Mouse (Mus musculus) small intestine, adult 2 months (tissue): ENCODE data around the gene Rarg.

Experiments used
- CTCF ChIP-seq: fragments of 200-500 bp; IDR thresholded peaks from 2 replicates; pipeline ENCODE4 v1.5.1; 2012; ENCODE audit warnings: low read depth, mild to moderate bottlenecking, control low read depth, inconsistent platforms, low read length, moderate library complexity, mixed read lengths; ENCODE audit not compliant: insufficient replicate concordance, insufficient read length; ENCODE audit errors: extremely low read depth
- POLR2A ChIP-seq: fragments of 200-500 bp; IDR thresholded peaks from 2 replicates; pipeline ENCODE4 v1.6.1; 2012; ENCODE audit warnings: low read depth, mild to moderate bottlenecking, control low read depth, inconsistent platforms, low read length, moderate library complexity

DNA sequence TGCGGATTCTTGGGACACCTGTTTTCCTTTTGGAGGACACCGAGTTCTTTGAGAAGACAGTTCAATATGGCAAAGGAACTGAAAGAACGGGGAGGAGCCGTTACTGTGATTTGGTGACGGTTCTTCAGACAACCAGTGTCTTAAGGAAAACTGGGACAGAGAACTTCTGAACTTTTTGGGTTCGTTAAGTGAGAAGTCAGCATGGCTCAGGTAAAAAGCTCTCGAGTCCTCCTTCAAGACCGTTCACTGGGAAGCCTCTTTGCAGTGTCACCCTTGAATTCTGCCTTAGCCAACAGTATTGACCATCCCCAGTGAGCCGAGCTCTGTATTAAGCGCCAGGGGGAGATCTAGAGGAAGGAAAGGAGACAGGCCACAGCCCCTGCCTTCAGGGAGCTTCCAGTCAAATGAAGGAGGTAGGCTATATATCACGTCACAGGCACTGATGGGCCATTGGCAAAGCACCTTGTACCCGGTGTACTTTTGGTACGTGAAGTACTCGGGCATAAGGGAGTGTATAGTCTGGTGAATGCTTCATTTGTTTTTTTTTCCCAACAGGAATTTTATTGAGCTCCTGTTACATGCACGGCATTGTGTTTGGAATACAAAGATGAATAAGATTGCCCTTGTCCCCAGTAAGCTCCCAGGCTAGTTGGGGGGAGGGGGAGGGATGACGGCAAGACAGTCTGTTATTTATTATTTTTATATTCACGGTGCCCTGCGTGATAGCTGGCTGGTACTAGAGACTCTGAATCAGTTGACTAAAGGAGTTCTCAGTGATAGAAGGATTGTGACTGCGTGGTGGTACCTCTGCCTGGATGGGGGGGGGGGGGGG lies 52.4 kb downstream of the Rarg start, which contains the start of gene Csad:
- TF ChIP-seq CTCF: no peak
- no peak for TF ChIP-seq POLR2A
